Mouse (Mus musculus): ENCODE results near the gene Atp1a4. TPM values are rescaled to one million over a fixed set of nuclear protein-coding genes. Genes with fewer than 3 reads are reported as not detected.
"Not testable (repeated sequence)": the region's sequence is repeated elsewhere in the genome, so short reads cannot be mapped to it uniquely, and the experiment has no call there.

Gene Atp1a4
- total RNA-seq, 2 experiments from 2014 or later, result not detected

GRCm38 (mm10) chr1:172277172-172277571, 19.0 kb upstream of the Atp1a4 start:
- H3K4me3 ChIP-seq, result no peak overlapping the region
- TF ChIP-seq CTCF (conservative IDR thresholded peaks at IDR 0.05), result no peak
- DNase-seq (ENCODE audit: low spot score in 2 of 2), result no peak

GRCm38 (mm10) chr1:172274547-172274946, 16.3 kb upstream of the Atp1a4 start:
- Histone ChIP-seq H3K27ac (no peak overlapping the region), H3K4me3 (no peak overlapping the region)
- no peak for TF ChIP-seq CTCF (conservative IDR thresholded peaks at IDR 0.05)
- DNase-seq (ENCODE audit: low spot score in 2 of 2), result no peak

More at GRCm38 (mm10) chr1:172277172-172277571, 19.0 kb upstream of the Atp1a4 start:
- peak overlapping the region; percentile 28; the same call in 1 of the 2 replicates for H3K27ac ChIP-seq

DNA sequence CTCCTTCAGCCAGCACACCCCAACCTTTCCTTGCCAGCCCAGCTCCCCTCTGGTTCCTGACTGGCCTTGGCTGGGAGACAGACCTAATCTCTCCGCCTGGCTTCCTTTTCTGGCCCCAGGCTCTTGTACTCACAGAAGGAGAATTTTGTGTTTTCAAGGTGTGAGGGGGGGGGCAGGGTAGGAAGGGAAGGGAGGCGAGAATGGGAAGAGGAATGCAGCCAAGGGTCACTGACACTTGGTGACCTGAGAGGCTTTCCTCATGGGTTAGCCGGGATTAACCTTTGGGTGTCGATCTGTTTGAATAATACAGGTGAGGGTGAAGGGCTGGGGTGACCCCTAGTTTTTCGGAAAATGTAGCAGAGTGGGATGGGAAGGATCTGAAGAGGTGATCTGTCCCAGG, 15.9 kb upstream of the Atp1a4 start:
- DNase-seq (ENCODE audit: low spot score in 2 of 2), result no peak
- no peak for TF ChIP-seq CTCF (conservative IDR thresholded peaks at IDR 0.05)
- H3K27ac ChIP-seq, result no peak overlapping the region
- no peak overlapping the region for H3K4me3 ChIP-seq

- Histone ChIP-seq H3K27ac (no peak overlapping the region), H3K4me3 (no peak overlapping the region)
- DNase-seq (ENCODE audit: low spot score in 2 of 2), result no peak
- no peak for TF ChIP-seq CTCF (conservative IDR thresholded peaks at IDR 0.05)
These were observed 15.2 kb upstream of the Atp1a4 start for GRCm38 (mm10) chr1:172273386-172273785.

- peak in 1 of 2 experiments; percentile 29 for DNase-seq (ENCODE audit: low spot score in 2 of 2)
- Histone ChIP-seq H3K4me3 (no peak overlapping the region), H3K27ac (peak overlapping the region; percentile 59)
- TF ChIP-seq CTCF (conservative IDR thresholded peaks at IDR 0.05), result no peak
These were observed 13.6 kb upstream of the Atp1a4 start for GRCm38 (mm10) chr1:172271765-172272164.

GRCm38 (mm10) chr1:172271208-172271607, 13.0 kb upstream of the Atp1a4 start:
- DNase-seq (ENCODE audit: low spot score in 2 of 2), result no peak
- Histone ChIP-seq H3K4me3 (no peak overlapping the region), H3K27ac (peak overlapping the region; percentile 59; the same call in 1 of the 2 replicates)
- no peak for TF ChIP-seq CTCF (conservative IDR thresholded peaks at IDR 0.05)

DNA sequence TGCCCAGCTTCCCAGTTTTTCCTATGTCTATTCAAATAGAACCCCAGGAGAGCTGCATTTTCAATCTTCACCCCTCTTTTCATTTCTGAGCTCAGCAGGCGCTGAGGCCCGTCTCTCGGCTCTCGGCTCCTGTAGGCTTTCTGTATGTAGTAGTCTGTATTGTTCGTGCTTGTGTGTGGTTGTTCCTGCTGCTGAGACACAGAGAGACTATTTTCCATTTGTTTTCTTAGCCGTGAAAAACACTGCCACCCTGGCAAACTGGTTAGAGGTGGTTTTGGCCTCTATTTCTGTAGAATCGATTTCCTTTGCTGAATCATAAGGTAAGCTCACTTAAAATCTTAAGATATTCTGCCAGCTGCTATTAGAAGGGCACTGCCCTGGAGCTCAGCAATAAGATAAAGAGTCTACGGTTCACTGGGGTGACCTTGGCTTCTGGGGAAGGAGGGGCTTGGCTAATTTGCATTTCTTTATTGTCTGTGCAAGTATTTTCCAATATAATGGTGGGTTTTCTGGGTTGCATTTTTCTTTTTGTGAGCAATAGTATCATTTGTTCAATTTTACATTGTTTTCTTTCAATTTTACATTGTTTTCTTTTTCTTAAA, 3.4 kb upstream of the Atp1a4 start, which contains the start of gene Igsf8:
Gene Igsf8, plus strand, starts transcription at position 165 of the 602 bp plus-strand sequence.
- Histone ChIP-seq H3K27ac (no peak within 1 kb of the TSS), H3K4me3 (no peak within 1 kb of the TSS)
- no peak for DNase-seq (ENCODE audit: low spot score in 2 of 2)
- TF ChIP-seq CTCF (conservative IDR thresholded peaks at IDR 0.05), result no peak

GRCm38 (mm10) chr1:172247679-172248078, 10.5 kb downstream of the Atp1a4 start:
- peak; percentile 79 for TF ChIP-seq CTCF (conservative IDR thresholded peaks at IDR 0.05)
- H3K4me3 ChIP-seq, result no peak overlapping the region
- no peak overlapping the region for H3K27ac ChIP-seq
- DNase-seq (ENCODE audit: low spot score in 2 of 2), result peak in 1 of 2 experiments; percentile 27

DNA sequence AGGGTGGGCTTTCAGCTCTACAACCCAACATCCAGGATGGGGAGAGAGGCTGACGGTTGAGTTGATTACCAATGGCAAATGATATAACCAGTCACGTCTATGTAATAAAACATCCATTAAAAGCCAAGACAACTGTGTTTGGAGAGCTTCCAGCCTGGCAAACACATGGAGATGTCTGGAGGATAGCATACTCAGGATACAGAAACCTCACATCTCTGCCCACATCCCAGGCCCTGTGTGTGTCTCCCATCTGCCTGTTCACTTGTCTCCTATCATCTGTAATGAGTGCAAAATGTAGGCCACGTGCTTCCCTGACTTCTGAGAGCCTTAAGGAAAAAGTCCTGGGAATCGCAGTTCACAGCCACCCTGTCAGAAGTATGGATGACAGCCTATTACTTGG, 11.0 kb downstream of the Atp1a4 start:
- Histone ChIP-seq H3K27ac (no peak overlapping the region), H3K4me3 (no peak overlapping the region)
- peak; percentile 19 to 58 for DNase-seq (ENCODE audit: low spot score in 2 of 2)
- no peak for TF ChIP-seq CTCF (conservative IDR thresholded peaks at IDR 0.05)

DNA sequence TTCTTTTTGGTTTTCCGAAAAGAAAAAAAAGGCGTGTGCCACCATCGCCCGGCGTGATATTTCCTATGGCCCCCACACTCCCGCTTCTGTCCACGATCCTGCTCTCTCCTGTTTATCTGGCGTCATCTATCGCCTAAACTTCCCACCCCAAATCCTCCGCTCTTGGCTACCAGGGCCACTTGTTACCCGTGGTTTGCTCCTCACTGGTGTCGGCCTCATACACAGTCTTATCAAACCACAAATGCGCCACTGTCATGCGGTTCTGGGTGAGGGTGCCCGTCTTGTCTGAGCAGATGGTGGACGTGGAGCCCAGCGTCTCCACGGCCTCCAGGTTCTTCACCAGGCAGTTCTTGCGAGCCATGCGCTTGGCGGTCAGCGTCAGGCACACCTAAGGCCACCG, 13.6 kb downstream of the Atp1a4 start:
- H3K4me3 ChIP-seq; DNase-seq (ENCODE audit: low spot score in 2 of 2); H3K27ac ChIP-seq: not testable (repeated sequence)

GRCm38 (mm10) chr1:172243547-172244205, 14.5 kb downstream of the Atp1a4 start:
- peak; percentile 62 for TF ChIP-seq CTCF (conservative IDR thresholded peaks at IDR 0.05)
- no peak for DNase-seq (ENCODE audit: low spot score in 2 of 2)
- no peak overlapping the region for H3K27ac ChIP-seq
- no peak overlapping the region for H3K4me3 ChIP-seq

GRCm38 (mm10) chr1:172242401-172242800, 15.8 kb downstream of the Atp1a4 start:
- DNase-seq (ENCODE audit: low spot score in 2 of 2), result no peak
- Histone ChIP-seq H3K27ac (0 out of 2 replicates have a peak overlapping the region, but pooled peaks have one; percentile 14), H3K4me3 (no peak overlapping the region)
- no peak for TF ChIP-seq CTCF (conservative IDR thresholded peaks at IDR 0.05)

DNA sequence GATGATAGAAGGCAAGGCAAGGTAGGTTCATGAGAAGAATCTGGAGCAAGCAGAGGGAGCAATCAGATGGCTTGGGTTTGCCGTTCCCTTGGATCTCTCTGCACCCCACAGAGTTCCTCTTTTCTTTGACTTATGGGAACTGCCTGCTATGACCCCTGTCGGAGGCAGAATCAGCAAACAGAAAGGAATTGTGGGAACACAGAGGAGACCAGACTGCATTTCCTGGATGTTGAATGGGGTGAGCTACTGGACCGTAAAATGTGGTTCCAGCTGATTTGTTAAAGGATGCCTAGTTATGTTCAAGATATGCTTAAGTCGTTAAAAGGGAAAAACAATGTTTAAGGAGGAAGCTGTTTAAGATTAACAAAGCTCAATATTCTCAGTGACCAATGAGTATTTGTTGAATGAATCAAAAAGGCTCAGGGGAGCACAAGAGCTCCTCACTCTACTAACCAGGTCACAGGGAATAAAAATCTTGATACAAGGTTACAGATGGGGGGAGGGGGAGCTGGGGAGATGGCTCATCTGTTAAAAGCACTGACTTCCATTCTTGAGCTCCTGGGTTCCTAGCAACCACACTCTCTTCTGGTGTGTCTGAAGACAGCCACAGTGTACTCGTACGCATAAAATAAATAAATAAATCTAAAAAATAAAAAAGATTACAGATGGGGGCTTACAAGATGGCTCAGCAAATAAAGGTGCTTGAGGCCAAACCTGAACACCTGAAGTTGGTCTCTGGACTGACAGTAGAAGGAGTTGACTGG, 17.1 kb downstream of the Atp1a4 start:
- H3K27ac ChIP-seq, result no peak overlapping the region
- DNase-seq (ENCODE audit: low spot score in 2 of 2), result no peak
- no peak overlapping the region for H3K4me3 ChIP-seq
- TF ChIP-seq CTCF (conservative IDR thresholded peaks at IDR 0.05), result no peak
